Mouse (Mus musculus) cerebellum, adult 8-10 months (tissue): ENCODE measurements around the gene Hdac5.
A peak's percentile ranks its signal among the peaks of the same experiment; 100 is the strongest.

Experiments
- DNase-seq: peaks from one replicate; pipeline ENCODE4 v3.0.0; 2022

Hdac5 gene

GRCm38 (mm10) chr11:102236022-102236421 lies 6.1 kb upstream of the Hdac5 start:
- no peak for DNase-seq

GRCm38 (mm10) chr11:102229331-102229953 lies 524 bp downstream of the Hdac5 start:
- no peak for DNase-seq

- no peak for DNase-seq
These were observed 1.2 kb downstream of the Hdac5 start for GRCm38 (mm10) chr11:102228646-102229268.

GRCm38 (mm10) chr11:102228191-102228545 lies 1.8 kb downstream of the Hdac5 start:
- DNase-seq: no peak

GRCm38 (mm10) chr11:102227270-102228190 lies 2.4 kb downstream of the Hdac5 start:
- peak; percentile 21 for DNase-seq

GRCm38 (mm10) chr11:102226067-102226978 lies 3.6 kb downstream of the Hdac5 start:
- DNase-seq: peak; percentile 29

GRCm38 (mm10) chr11:102225221-102225620 lies 4.7 kb downstream of the Hdac5 start:
- no peak for DNase-seq

- DNase-seq: no peak
These were observed 5.3 kb downstream of the Hdac5 start for GRCm38 (mm10) chr11:102224686-102225085.

GRCm38 (mm10) chr11:102223166-102223565 lies 6.8 kb downstream of the Hdac5 start:
- DNase-seq: no peak

GRCm38 (mm10) chr11:102221954-102222351 lies 8.0 kb downstream of the Hdac5 start:
- peak; percentile 57 for DNase-seq

GRCm38 (mm10) chr11:102221243-102221953 lies 8.6 kb downstream of the Hdac5 start:
- peak; percentile 19 for DNase-seq

GRCm38 (mm10) chr11:102220451-102220850 lies 9.5 kb downstream of the Hdac5 start:
- peak; percentile 32 for DNase-seq

- DNase-seq: peak; percentile 72
These were observed 10.0 kb downstream of the Hdac5 start for GRCm38 (mm10) chr11:102219994-102220346.

GRCm38 (mm10) chr11:102219247-102219993 lies 10.5 kb downstream of the Hdac5 start:
- peak; percentile 61 for DNase-seq

GRCm38 (mm10) chr11:102218783-102219182 lies 11.2 kb downstream of the Hdac5 start:
- peak; percentile 92 for DNase-seq

- no peak for DNase-seq
These were observed 12.0 kb downstream of the Hdac5 start for GRCm38 (mm10) chr11:102217876-102218430.

GRCm38 (mm10) chr11:102217396-102217795 lies 12.6 kb downstream of the Hdac5 start:
- DNase-seq: peak; percentile 55

- DNase-seq: no peak
These were observed 13.1 kb downstream of the Hdac5 start for GRCm38 (mm10) chr11:102216886-102217240.

- DNase-seq: no peak
These were observed 13.7 kb downstream of the Hdac5 start for GRCm38 (mm10) chr11:102216056-102216885.

GRCm38 (mm10) chr11:102215511-102215910 lies 14.5 kb downstream of the Hdac5 start:
- DNase-seq: no peak
